14 mouse cellular contexts compared by ENCODE assay signal in the genomic region with DNA sequence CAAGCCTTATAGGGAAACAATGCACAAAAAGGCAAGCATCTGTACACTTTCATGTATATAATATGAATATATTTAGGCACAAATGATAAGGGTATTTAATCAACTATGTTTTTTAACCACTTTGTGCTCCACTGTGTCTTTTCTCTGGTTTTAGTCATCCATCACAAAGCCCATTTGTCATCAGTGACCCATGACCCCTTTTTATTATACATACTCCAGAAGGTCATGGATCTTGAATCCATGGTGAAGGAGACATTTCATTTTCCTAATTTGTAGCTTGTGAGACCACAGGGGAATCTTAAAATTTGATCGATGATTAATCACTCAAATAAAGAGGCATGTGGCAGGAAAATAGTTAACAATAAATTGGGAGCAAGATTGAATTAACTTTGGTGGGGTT.
"Had no signal": no experiment of that assay in that cellular context is flagged by ENCODE, and none has a peak within 500 bp of the region (broad histone marks: within the 10 kb centered on the region; RNA-seq: fewer than 3 reads in every experiment).

No protein-coding gene starts in this region.

- H3K36me3 ChIP-seq: midbrain, embryonic 12.5 days; midbrain, embryonic 15.5 days; neural tube, embryonic 12.5 days; stomach, embryonic 15.5 days had no signal

- H3K9me3 ChIP-seq: midbrain, embryonic 12.5 days; midbrain, embryonic 15.5 days; neural tube, embryonic 12.5 days; stomach, embryonic 15.5 days had no signal

- H3K4me1 ChIP-seq: midbrain, embryonic 15.5 days; neural tube, embryonic 12.5 days; stomach, embryonic 15.5 days had no signal

- DNase-seq: lung, adult 18-20 months; lung, embryonic 14.5 days; lung, postnatal 10 days; lung, postnatal 4 days; right cerebral cortex, postnatal 14 days; thymus, adult 2 months; thymus, postnatal 25 days; thymus, postnatal 4 days had no signal

- H3K4me3 ChIP-seq: midbrain, embryonic 12.5 days; midbrain, embryonic 15.5 days; neural tube, embryonic 12.5 days; stomach, embryonic 15.5 days had no signal

- H3K4me2 ChIP-seq: lung, embryonic 14.5 days; midbrain, embryonic 12.5 days; midbrain, embryonic 15.5 days; neural tube, embryonic 12.5 days; stomach, embryonic 15.5 days had no signal

- H3K27me3 ChIP-seq: midbrain, embryonic 12.5 days; midbrain, embryonic 15.5 days; neural tube, embryonic 12.5 days; stomach, embryonic 15.5 days had no signal

- H3K27ac ChIP-seq: liver, embryonic 14.5 days; midbrain, embryonic 12.5 days; midbrain, embryonic 15.5 days; neural tube, embryonic 12.5 days; stomach, embryonic 15.5 days; stomach, postnatal 0 days had no signal

- H3K9ac ChIP-seq: liver, embryonic 14.5 days; lung, embryonic 14.5 days; midbrain, embryonic 12.5 days; midbrain, embryonic 15.5 days; neural tube, embryonic 12.5 days; stomach, embryonic 15.5 days had no signal

- ATAC-seq: midbrain, embryonic 15.5 days had no signal
